Mouse (Mus musculus) brain, adult 2 months (tissue): ENCODE measurements at regions not wholly inside any gene's neighbourhood (a gene's known extent, or its start where the extent isn't known, plus 50 kb on each side); places are given as distances from the start of the nearest gene placed in this dataset.

ENCODE experiments used
- DNase-seq: peaks from one replicate; pipeline ENCODE4 v3.0.0; 2011; ENCODE audit warnings: low read depth, low spot score

GRCm38 (mm10) chr2:133020173-133020837 lies 74.6 kb upstream of the Fermt1 start:
- peak; percentile 81 for DNase-seq

- no peak for DNase-seq
Observed at GRCm38 (mm10) chr2:133021244-133021643, 75.5 kb upstream of the Fermt1 start.

DNA sequence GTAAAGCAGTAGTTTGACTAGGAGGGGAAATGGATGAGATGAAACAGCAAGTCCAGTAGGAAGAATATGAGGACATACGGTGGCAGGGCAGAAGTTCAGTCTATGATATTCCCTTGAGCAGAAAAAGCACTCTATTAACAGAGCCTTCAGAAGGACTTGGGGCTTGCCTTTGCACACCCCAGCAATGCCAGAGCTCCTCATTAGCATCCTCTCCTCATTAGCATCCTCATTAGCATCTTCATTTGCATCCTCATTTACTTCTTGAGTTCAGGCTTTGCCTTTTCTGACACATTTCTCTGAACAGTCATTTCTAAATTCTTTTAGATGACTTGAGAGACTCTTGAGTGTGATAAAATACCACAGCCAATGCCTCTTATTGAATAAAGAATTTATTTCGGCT lies 81.3 kb upstream of the Fermt1 start:
- DNase-seq, result peak; percentile 6

- DNase-seq, result no peak
Observed at GRCm38 (mm10) chr2:133035421-133035820, 89.7 kb upstream of the Fermt1 start.

GRCm38 (mm10) chr2:133040708-133041107 lies 95.0 kb upstream of the Fermt1 start:
- DNase-seq, result no peak

DNA sequence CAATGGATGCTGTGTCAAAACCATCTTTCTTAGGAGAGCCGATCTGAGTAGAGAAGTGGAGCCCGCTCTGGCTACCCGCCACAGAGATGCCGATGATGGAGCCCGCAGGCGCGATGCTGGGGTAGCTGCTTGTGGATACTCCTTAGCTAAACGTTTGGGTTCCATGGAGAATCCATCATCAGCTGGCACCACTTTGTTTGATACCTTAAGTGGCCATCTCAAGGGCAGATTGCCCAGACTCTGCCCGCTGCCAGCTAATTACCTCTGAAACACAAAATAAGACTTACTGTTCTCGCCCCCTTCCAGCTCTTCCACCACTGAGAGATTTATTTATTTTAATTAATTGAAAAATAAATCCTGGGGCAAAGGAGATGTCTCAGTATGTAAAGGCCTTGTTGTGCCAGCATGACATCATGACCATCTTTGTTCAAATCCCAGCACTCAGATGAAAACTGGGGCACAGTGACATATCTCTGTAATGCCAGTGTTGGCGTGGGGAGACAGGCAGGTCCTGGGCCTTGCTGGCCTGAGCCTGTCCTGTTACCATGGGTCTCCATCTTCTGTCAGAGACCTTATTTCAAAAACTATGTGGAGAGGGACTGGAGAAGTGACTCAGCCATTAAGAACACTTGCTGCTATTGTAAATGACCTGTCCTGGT lies 132.1 kb upstream of the Fermt1 start:
- peak; percentile 15 for DNase-seq

- DNase-seq, result no peak
Observed at GRCm38 (mm10) chr2:133090976-133091375, 145.3 kb upstream of the Fermt1 start.

GRCm38 (mm10) chr2:133113642-133114041 lies 167.9 kb upstream of the Fermt1 start:
- DNase-seq, result peak; percentile 83

DNA sequence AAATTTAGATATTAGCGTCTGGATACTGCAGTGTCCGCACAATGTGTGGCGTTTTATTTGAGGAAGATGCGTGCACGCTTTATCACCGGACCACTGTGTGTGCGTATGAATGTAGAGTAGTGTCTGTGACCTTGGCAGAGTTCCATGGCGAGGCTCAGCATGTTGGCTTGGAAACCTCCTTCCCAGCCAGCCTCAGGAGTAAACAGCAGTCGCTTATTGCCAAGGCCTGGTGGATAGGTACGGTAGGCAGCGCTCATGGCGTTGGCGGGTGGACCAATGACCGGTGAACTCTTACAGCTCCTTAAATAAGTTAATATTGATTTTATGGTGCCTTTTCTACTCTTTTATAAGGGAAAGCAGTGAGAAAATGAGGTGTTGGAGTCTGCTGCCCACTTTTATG lies 172.9 kb upstream of the Fermt1 start:
- DNase-seq, result no peak

DNA sequence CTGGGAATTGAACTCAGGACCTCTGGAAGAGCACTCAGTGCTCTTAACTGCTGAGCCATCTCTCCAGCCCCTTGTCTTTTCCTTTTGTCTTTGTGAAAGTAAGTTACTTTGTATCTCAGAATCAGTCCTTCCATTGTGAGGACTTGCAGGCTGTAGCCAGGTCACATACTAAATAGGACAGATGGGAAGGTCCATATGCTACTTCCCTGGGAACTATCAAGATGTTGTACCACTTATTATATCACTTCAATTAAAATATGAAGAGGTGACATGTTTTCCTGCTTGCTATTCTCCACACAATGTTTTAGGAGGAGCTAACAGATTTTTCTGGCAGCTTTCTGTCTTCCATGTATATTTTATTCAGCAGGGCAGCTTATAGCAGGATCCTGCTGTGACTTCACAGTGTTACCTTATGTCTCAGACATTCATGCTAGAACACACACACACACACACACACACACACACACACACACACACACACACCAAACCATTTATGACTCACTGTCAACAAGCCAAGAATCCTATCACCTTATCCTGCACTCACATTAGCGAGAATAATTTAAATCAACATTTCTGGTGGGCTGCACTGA lies 179.6 kb upstream of the Fermt1 start:
- DNase-seq, result no peak

GRCm38 (mm10) chr2:133134878-133135277 lies 189.2 kb upstream of the Fermt1 start:
- no peak for DNase-seq

DNA sequence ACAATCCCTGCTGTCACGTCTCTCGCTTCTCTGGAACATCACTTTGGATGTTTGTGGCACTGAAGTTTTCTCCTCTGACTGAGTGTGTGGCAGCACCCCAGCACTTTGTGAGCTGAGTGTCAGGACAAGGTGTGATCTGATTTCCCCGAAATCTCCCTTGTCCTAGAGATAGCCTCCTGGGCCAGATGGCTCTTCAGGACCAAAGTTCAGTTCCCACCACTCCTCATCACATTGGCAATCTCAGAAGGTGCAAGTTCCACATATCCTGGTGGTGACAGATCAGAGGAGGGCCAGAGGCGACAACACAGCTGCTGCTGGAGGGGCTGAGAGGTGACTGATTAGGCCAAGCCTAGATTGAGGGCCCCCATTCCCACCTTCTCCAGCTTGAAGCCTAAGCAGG lies 193.2 kb upstream of the Fermt1 start:
- DNase-seq, result no peak

- no peak for DNase-seq
Observed at GRCm38 (mm10) chr2:133141341-133142035, 195.8 kb upstream of the Fermt1 start.

GRCm38 (mm10) chr2:133152461-133152860 lies 206.8 kb upstream of the Fermt1 start:
- no peak for DNase-seq

DNA sequence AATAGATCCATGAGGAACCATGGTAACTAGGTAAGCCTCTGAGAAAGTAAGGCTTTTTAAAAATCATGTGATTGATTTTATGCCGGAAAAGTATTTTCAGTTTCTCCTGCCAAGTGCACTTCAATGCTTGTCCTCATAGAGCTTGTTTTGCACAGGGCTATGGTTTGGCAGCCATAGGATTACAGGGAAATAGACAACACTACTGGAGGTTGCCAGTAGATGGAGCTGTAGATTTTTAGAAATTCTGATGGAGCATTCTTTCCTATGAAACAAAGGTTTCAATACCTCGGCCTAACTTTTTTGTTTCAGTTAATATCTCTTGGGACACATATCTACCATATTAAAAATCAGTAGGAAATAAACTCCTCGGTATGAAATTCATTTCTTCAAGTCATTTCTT lies 210.8 kb upstream of the Fermt1 start:
- peak; percentile 9 for DNase-seq

DNA sequence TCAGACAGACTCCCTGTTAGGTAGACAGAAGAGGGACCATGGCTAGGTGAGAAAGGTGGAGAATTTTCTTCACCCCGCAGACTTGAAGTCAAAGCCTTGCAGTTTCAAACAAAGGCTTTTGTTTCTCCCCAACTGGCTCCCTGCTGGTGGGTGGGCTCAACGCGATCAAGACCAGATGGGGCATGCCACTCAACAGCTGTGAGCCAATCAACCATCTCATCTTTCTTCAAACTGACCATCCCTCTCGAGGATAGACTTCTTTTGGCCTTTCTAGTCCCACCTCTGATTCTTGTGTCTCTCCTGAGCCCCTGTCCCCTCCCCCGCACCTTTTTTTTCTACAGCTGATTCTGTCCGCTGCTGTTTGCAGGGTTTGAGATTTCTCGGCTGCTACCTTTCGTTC lies 212.5 kb upstream of the Fermt1 start:
- DNase-seq, result no peak

- DNase-seq, result no peak
Observed at GRCm38 (mm10) chr2:133159398-133159797, 213.7 kb upstream of the Fermt1 start.

DNA sequence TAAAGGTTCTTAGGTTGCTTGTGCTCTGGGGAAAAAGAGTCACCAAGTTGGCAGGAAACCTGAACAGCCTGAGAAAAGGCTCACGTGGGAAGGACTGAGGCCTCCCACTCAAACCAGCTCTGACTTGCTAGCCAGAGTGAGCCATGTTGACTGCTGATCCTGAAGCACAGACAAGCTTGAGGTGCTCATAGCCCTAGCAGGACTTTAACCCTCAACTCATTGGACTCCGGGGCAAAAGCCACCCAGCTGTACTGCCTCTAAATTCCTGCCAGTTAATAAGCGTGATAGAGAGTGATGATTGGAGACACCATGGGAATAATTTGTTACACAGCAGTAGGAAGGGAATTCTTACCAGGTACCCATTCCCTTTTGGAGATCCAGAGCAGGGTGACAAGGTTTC lies 230.7 kb upstream of the Fermt1 start:
- DNase-seq, result peak; percentile 18

DNA sequence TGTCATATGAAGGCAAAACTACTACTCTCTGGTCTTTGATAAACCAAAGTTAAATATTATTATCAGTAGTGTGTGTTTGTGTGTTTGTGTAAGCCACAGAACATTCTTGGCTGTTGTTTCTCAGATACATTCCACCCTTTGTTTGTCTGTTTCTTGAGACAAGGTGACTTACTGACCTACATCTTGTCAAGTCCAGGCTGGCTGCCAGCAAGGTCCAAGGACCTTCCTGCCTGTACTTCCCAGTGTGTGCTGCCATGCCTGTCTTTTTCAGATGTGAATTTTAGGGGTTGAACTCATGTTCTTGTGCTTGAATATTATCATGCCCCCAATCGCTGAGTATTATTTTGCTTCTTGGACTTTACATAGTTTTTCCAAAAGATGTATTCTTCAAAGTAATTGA lies 235.5 kb upstream of the Fermt1 start:
- DNase-seq, result no peak

GRCm38 (mm10) chr2:133182920-133183319 lies 237.2 kb upstream of the Fermt1 start:
- no peak for DNase-seq

DNA sequence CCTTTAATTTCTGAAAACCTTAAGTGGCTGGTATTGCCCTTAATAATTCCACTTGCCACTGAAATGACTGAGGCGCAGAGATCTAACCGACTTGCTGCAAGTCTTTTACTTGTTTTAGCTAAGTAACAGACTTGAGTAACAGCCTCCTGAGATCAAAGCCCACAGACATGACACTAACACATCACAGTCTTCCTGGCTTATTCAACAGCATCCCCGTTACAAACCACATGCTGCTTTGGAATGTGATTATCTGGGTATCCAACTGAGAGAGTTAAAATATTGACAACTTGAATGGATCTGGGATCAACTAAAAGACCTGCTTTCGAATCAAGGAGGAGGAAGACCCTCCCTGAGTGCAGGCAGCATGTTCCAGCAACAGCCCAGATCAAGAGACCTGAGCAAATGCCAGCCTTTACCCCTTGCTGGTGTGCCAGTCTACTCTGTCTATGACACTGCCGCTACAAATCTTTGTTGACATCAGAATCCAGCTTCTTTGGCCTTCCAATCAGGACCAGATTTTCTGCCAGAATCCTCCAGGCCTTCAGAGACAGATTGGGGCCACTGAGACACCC lies 258.7 kb upstream of the Fermt1 start:
- DNase-seq, result no peak

DNA sequence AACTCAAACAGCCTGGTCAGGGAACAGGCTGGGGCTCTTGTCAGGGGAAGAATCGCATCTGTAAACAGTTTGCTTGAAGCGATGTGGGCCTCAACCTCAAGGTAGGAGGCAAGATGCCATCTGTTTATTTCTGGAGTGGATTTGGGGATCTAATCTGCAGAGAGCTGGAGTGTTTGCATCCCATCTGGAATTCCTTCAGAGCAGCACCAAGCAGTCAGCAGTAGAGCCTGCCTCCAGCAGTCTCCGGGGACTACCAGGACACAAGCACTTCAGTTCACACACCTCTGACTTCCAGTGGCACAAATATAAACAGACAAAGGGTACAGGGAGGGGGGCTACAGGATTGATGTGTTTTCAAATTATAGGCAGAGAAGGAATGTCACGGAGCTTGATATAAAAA lies 262.8 kb upstream of the Fermt1 start:
- no peak for DNase-seq
